Mouse (Mus musculus) embryonic facial prominence, embryonic 14.5 days (tissue): ENCODE data around the gene Mob3b. TPM values are rescaled to one million over a fixed set of nuclear protein-coding genes. Genes with fewer than 3 reads are reported as not detected.
A peak's percentile ranks its signal among the peaks of the same experiment; 100 is the strongest.
"Not testable (repeated sequence)": the region's sequence is repeated elsewhere in the genome, so short reads cannot be mapped to it uniquely, and the experiment has no call there.

Experiments
- ATAC-seq: fragments of 200-750 bp; cut with Nextera tagmentation; 2 replicates; pipeline ENCODE4 v1.8.0; 2017; ENCODE audit warnings: low read depth, moderate number of reproducible peaks, moderate TSS enrichment
- DNase-seq: peaks from one replicate; pipeline ENCODE4 v3.0.0-alpha.2; 2015; ENCODE audit warnings: low spot score
- H3K27ac ChIP-seq: fragments of 300-500 bp; sonication (generic); replicated peaks from 2 replicates; pipeline ENCODE4 v1.5.1; 2014; ENCODE audit warnings: low read depth, mild to moderate bottlenecking, low read length, moderate library complexity
- H3K27me3 ChIP-seq: fragments of 300-500 bp; sonication (generic); replicated peaks from 2 replicates; pipeline ENCODE4 v1.6.1; 2014; ENCODE audit warnings: low read length; ENCODE audit not compliant: control insufficient read depth, insufficient read depth
- H3K36me3 ChIP-seq: fragments of 300-500 bp; sonication (generic); 2 replicates; pipeline ENCODE4 v1.6.1; 2014; ENCODE audit warnings: low read length, mixed read lengths; ENCODE audit not compliant: control insufficient read depth, insufficient read depth
- H3K4me1 ChIP-seq: fragments of 300-500 bp; sonication (generic); 2 replicates; pipeline ENCODE4 v1.6.1; 2014; ENCODE audit warnings: antibody characterized with exemption, low read length; ENCODE audit not compliant: control insufficient read depth, insufficient read depth
- H3K4me2 ChIP-seq: fragments of 300-500 bp; sonication (generic); 2 replicates; pipeline ENCODE4 v1.6.1; 2014; ENCODE audit warnings: low read depth, mild to moderate bottlenecking, low read length, moderate library complexity, mixed read lengths
- H3K4me3 ChIP-seq: fragments of 300-500 bp; sonication (generic); 2 replicates; pipeline ENCODE4 v1.5.1; 2014; ENCODE audit warnings: low read depth, mild to moderate bottlenecking, low read length
- H3K9ac ChIP-seq: fragments of 300-500 bp; sonication (generic); 2 replicates; pipeline ENCODE4 v1.6.1; 2014; ENCODE audit warnings: low read depth, mild to moderate bottlenecking, low read length, moderate library complexity, mixed read lengths
- H3K9me3 ChIP-seq: fragments of 300-500 bp; sonication (generic); 2 replicates; pipeline ENCODE4 v1.6.1; 2016; ENCODE audit warnings: low read length; ENCODE audit not compliant: control insufficient read depth
- WGBS: fragments of 180-500 bp; shearing (Covaris S2); extraction: QIAGEN DNeasy Blood & Tissue Kit; methylation state at CpG from one replicate; pipeline ENCODE4 v1.1.7; 2014; 5-methylcytosine and 5-hydroxymethylcytosine counted together
- polyA plus RNA-seq: library from polyadenylated mRNA; unstranded; fragments of >200 nt; fragmentation: Nextera tagmentation; extraction: Ambion mirVana; gene quantifications from 2 replicates; pipeline ENCODE4 v1.2.1, GENCODE M21; 2014

Mob3b gene
- polyA plus RNA-seq, 1 experiment from 2014 or later, result 6.3 TPM

DNA sequence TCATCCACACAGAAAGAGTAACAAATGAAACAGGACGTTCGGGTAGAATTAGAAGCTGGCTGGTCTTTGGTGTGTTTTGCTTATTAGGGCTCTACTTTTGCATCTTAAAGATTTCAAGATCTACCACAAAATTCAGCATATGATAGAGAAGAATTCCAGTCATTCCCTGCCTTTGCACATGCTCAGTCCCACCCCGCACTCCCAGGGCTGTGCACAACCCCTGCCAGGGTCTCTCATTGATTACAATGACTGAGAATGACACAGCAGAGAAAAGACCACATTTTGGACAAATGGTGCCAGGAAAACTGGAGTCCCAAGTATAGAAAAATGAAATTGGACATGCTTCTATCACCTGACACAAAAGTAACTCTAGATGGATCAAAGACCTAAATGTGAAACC, 245.1 kb downstream of the Mob3b start:
- WGBS, result 73% methylated on average over 3 of the region's 3 CpGs
- H3K9ac ChIP-seq, result no peak overlapping the region
- no peaks in the 10 kb centered on the region for H3K4me1 ChIP-seq
- H3K36me3 ChIP-seq, result no peaks in the 10 kb centered on the region
- H3K4me3 ChIP-seq, result no peak overlapping the region
- H3K27me3 ChIP-seq, result no peaks in the 10 kb centered on the region
- no peak overlapping the region for H3K27ac ChIP-seq
- H3K4me2 ChIP-seq, result no peak overlapping the region
- DNase-seq, result no peak
- H3K9me3 ChIP-seq, result no peaks in the 10 kb centered on the region
- ATAC-seq, result no peak

DNA sequence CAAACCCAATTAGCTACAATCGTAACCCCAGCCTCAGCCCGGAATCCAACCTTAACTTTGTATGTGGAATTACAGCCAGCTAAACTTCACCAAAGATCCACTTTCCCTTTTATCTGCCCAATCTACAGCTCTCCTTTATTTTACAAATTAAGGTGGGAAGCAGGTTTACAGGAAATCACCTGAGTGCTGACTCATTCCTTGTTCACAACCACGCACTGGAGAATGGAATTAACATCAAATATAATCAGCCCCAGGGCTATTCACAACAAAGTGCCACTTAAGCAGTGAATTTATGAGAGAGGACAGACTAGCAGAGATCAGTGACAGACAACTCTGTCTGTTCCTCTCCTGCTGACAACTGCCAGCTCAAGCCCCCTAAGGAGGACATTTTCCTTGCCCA, 245.9 kb downstream of the Mob3b start:
- ATAC-seq, result no peak
- WGBS, result 52% methylated on average over 3 of the region's 3 CpGs
- H3K4me3 ChIP-seq, result no peak overlapping the region

DNA sequence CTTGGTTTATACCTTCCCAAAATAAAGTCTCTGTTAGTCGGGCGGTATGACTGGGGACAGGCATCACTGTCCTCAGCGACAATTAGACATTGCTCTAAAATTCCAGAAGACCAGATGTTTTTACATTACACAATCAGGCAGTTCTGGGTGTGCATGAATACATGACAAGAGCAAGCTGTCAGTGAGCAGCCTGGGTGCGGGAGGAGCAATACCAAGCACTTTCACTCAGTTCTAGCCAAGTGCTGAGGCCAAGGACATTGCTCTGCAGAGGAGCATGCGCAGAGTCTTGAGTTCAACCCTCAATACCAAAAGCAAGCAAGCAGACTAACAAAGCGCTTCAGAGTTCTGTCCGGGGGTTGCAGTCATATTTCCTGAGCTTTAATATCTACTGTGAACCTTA, 249.2 kb downstream of the Mob3b start:
- Histone ChIP-seq H3K36me3 (no peaks in the 10 kb centered on the region), H3K4me1 (no peaks in the 10 kb centered on the region), H3K4me2 (no peak overlapping the region), H3K27ac (no peak overlapping the region), H3K27me3 (no peaks in the 10 kb centered on the region), H3K9ac (no peak overlapping the region), H3K9me3 (no peaks in the 10 kb centered on the region), H3K4me3 (no peak overlapping the region)
- 76% methylated on average over 7 of the region's 7 CpGs for WGBS
- DNase-seq (no peak), ATAC-seq (no peak)

More for the DNA sequence above, 245.9 kb downstream of the Mob3b start:
- no peak overlapping the region for H3K4me2 ChIP-seq
- no peaks in the 10 kb centered on the region for H3K9me3 ChIP-seq
- H3K36me3 ChIP-seq, result no peaks in the 10 kb centered on the region
- H3K27ac ChIP-seq, result no peak overlapping the region
- no peak overlapping the region for H3K9ac ChIP-seq
- DNase-seq, result no peak
- no peaks in the 10 kb centered on the region for H3K27me3 ChIP-seq
- no peaks in the 10 kb centered on the region for H3K4me1 ChIP-seq

DNA sequence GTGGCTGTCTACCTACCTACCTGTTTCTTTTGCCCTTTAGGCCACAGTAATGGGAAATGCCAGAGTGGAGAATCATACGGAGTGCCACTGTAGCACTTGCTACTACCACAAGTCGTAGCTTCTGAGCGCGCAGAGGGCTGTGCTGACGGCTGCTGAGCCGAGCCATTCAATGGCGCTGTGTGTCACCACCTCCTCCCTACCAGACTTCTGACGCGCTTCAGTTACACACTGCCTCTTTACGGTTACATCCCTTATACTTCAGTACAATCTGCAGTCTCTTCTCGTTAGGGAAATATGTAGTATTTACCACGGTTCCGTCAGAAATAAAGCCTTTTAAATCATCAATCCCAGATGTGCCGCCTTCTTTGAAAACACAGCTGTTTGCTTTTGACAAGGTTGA, 250.3 kb downstream of the Mob3b start:
- H3K27ac ChIP-seq, result no peak overlapping the region
- H3K36me3 ChIP-seq, result no peaks in the 10 kb centered on the region
- ATAC-seq (no peak; the same call in 1 of the 2 replicates), DNase-seq (peak; percentile 63)
- peak overlapping the region; percentile 23; the same call in 1 of the 2 replicates for H3K4me2 ChIP-seq
- H3K27me3 ChIP-seq, result no peaks in the 10 kb centered on the region
- no peaks in the 10 kb centered on the region for H3K9me3 ChIP-seq
- H3K4me3 ChIP-seq, result no peak overlapping the region
- WGBS, result 33% methylated on average over 14 of the region's 14 CpGs
- H3K4me1 ChIP-seq, result no peaks in the 10 kb centered on the region
- H3K9ac ChIP-seq, result no peak overlapping the region

DNA sequence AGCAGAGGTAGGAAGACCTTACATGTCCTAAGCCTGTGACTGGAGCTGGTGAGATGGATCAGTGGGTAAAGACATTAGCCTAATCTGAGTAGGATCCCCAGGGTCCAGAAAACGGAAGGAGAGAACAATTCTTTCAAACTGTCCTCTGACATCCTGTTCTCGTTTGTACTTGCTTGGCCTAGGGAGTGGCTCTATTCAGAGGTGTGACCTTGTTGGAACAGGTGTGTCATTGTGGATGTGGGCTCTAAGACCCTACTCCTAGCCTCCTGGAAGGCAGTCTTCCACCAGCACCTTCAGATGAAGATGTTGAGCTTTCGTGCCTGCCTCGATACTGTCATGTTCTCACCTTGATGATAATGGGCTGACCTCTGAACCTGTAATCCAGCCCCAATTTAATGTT, 251.1 kb downstream of the Mob3b start:
- ATAC-seq (no peak), DNase-seq (no peak)
- H3K4me2 ChIP-seq, result no peak overlapping the region
- H3K4me3 ChIP-seq, result no peak overlapping the region
- H3K9me3 ChIP-seq, result no peaks in the 10 kb centered on the region
- H3K36me3 ChIP-seq, result no peaks in the 10 kb centered on the region
- H3K27me3 ChIP-seq, result no peaks in the 10 kb centered on the region
- H3K4me1 ChIP-seq, result no peaks in the 10 kb centered on the region
- H3K27ac ChIP-seq, result no peak overlapping the region
- no peak overlapping the region for H3K9ac ChIP-seq
- WGBS, result 74% methylated on average over 4 of the region's 4 CpGs

DNA sequence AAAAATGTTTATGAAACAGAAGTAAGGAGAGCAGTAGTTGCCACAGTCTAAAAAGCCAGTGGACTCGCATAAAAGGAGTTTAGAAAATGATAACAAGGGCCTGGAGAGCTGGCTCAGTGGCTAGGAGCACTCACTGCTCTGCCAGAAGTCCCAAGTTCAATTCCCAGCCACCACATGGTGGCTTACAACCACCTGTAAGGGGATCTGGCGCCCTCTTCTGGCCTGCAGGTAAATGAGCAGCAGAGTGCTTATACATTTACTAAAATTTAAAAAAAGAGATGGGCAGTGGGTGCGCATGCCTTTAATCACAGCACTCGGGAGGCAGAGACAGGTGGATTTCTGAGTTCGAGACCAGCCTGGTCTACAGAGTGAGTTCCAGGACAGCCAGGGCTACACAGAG, 251.9 kb downstream of the Mob3b start:
- H3K4me3 ChIP-seq, result no peak overlapping the region
- no peak overlapping the region for H3K27ac ChIP-seq
- no peaks in the 10 kb centered on the region for H3K9me3 ChIP-seq
- 61% methylated on average over 5 of the region's 5 CpGs for WGBS
- 0 out of 2 replicates have a peak, but pooled peaks cover under 1% of the 10 kb centered on the region for H3K4me1 ChIP-seq
- ATAC-seq (no peak), DNase-seq (no peak)
- no peak overlapping the region for H3K9ac ChIP-seq
- no peaks in the 10 kb centered on the region for H3K36me3 ChIP-seq
- no peak overlapping the region for H3K4me2 ChIP-seq
- no peaks in the 10 kb centered on the region for H3K27me3 ChIP-seq

DNA sequence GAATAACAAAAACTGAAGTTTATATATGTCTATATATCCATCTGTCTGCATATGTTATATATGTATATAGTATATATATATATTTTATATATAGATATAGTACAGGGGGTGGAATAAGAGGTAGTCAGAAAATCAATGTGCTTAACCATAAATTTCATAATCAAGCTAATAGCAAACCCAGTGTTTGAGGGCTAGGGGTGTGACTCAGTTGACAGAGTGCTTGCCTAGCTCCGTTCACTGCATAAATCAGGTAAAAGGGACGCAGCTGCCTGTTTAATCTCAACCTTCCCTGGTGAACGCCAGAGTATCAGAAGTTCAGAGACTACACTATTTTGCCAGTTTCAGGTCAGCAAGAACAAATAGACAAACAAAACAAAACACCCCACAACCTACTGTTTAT, 255.7 kb downstream of the Mob3b start:
- H3K27ac ChIP-seq, H3K9ac ChIP-seq, H3K4me1 ChIP-seq, H3K36me3 ChIP-seq, H3K27me3 ChIP-seq, ATAC-seq, DNase-seq, H3K4me3 ChIP-seq, H3K4me2 ChIP-seq, H3K9me3 ChIP-seq: not testable (repeated sequence)
- WGBS, result 62% methylated on average over 3 of the region's 3 CpGs

DNA sequence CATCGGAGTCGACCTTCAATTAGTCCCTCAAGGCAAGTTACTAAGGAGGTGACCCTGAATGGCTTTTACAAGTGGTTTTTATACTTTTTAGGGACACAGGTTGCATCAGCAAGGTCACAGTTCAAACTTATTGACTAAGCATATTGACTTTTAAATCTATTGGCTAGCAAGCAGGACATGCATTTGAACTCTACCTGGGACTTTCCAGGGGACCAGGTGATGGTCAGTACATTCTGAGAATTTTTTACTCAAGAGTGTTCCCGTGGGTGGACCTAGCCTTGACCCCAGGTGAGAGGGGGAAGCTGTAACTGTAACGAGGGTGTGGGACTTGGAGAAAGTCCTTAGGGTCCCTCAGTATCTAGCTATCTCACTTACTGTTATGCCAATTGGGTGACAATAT, 256.1 kb downstream of the Mob3b start:
- no peak overlapping the region for H3K4me3 ChIP-seq
- no peak overlapping the region for H3K4me2 ChIP-seq
- WGBS, result 75% methylated on average over 4 of the region's 4 CpGs
- H3K36me3 ChIP-seq, result no peaks in the 10 kb centered on the region
- no peaks in the 10 kb centered on the region for H3K27me3 ChIP-seq
- no peak for DNase-seq
- H3K9ac ChIP-seq, result no peak overlapping the region
- H3K9me3 ChIP-seq, result no peaks in the 10 kb centered on the region
- no peak for ATAC-seq
- H3K4me1 ChIP-seq, result 0 out of 2 replicates have a peak, but pooled peaks cover 2% of the 10 kb centered on the region
- no peak overlapping the region for H3K27ac ChIP-seq

DNA sequence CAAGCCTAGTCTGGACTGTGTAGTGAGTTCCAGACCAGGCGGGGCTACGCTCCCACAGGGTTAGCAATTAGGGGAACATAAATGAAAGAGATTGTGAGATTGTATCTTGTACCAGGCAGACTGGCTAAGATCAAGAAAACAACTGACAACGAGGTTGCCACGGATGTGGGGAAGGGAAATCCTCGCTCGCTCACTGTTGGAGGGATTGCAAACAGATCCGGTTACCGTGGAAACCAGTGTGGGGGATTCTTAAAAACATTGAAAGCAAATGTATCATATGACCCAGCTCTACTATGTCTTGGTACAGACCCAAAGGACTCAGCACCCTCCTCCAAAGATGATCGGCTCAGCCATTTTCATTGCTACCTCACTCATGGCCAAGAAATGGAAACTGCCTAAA, 257.1 kb downstream of the Mob3b start:
- peak; percentile 66 for DNase-seq
- no peak overlapping the region for H3K4me3 ChIP-seq
- H3K9ac ChIP-seq, result no peak overlapping the region
- no peaks in the 10 kb centered on the region for H3K9me3 ChIP-seq
- H3K4me1 ChIP-seq, result 0 out of 2 replicates have a peak, but pooled peaks cover 2% of the 10 kb centered on the region
- ATAC-seq, result 0 out of 2 replicates have a peak, but pooled peaks have one; percentile 50
- WGBS, result 39% methylated on average over 9 of the region's 9 CpGs
- H3K27ac ChIP-seq, result no peak overlapping the region
- no peaks in the 10 kb centered on the region for H3K27me3 ChIP-seq
- H3K4me2 ChIP-seq, result peak overlapping the region; percentile 28; the same call in 1 of the 2 replicates
- H3K36me3 ChIP-seq, result no peaks in the 10 kb centered on the region
